Mouse (Mus musculus) inflammation-experienced regulatory T-cells (primary cell): ENCODE results near the gene C130073F10Rik. TPM values are rescaled to one million over a fixed set of nuclear protein-coding genes. Genes with fewer than 3 reads are reported as not detected.

Experiments
- polyA plus RNA-seq, 2 experiments: library from polyadenylated mRNA; unstranded; fragments of 100-300 nt; shearing (Covaris generic); gene quantifications; one replicate each; pipeline ENCODE4 v1.2.1; 2017

Gene C130073F10Rik
- not detected for polyA plus RNA-seq

GRCm38 (mm10) chr4:101893656-101894420 is at the start of gene C130073F10Rik:
TSS of gene C130073F10Rik (minus strand) at chr4:101893789.

DNA sequence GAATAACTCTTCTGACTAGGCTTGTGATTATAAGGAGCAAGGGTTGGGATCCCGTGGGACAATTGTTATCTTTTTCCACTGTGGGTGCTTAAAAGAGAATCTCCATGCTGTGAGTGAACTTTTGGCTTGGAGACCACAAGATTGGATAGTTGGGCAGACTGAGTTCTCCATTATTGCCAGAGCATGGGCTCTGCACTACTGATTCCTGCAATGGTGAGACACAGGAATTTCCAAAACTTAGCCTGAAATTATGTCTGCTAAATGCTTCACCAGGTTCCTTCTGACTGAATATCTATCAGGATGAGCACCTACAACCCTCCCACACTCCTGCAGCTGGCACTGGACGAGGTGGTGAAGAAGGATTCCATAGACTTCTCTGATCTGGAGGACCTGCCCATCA is 46.5 kb upstream of the C130073F10Rik start, which contains the start of gene Gm12794:
TSS of gene Gm12794 (plus strand) at position 301 of the 400 bp plus-strand sequence.

DNA sequence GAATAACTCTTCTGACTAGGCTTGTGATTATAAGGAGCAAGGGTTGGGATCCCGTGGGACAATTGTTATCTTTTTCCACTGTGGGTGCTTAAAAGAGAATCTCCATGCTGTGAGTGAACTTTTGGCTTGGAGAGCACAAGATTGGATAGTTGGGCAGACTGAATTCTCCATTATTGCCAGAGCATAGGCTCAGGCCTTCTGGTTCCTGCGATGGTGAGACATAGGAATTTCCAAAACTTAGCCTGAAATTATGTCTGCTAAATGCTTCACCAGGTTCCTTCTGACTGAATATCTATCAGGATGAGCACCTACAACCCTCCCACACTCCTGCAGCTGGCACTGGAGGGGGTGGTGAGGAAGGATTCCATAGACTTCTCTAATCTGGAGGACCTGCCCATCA is 15.2 kb upstream of the C130073F10Rik start, which contains the start of gene Gm12800:
TSS of gene Gm12800 (plus strand) at position 301 of the 400 bp plus-strand sequence.

DNA sequence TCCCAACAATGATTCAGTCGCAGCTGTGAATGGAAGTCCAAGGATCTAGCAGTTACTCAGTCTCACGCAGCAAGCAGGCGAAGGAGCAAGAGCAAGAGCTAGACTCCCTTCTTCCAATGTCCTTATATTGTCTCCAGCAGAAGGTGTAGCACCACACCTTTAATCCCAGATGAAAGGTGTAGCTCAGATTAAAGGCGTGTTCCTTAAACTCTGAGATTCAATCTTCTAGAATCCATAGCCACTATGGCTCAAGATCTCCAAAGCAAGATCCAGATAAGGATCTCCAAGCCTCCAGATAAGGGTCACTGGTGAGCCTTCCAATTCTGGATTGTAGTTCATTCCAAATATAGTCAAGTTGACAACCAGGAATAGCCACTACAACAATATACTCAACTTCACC is 49.7 kb downstream of the C130073F10Rik start, which contains the start of gene B020004J07Rik:
TSS of gene B020004J07Rik (minus strand) at position 101 of the 400 bp plus-strand sequence.

Other genes with a start within 250 kb of the C130073F10Rik start
- gene Leprot, start 246.1 kb downstream of the C130073F10Rik start, polyA plus RNA-seq, result 10 to 100 TPM; 71.6 to 81.7 TPM
- under 1 TPM; 0.17 to 0.37 TPM for gene Lepr, start 176.4 kb downstream of the C130073F10Rik start, polyA plus RNA-seq
- gene B020004J07Rik, start 49.8 kb downstream of the C130073F10Rik start, polyA plus RNA-seq, result under 1 TPM in 1 of 2 experiments, not detected in 1; 0.34 TPM
- gene Gm12800, start 15.3 kb upstream of the C130073F10Rik start, polyA plus RNA-seq, result under 1 TPM in 1 of 2 experiments, not detected in 1; 0.12 TPM
- gene Gm12794, start 46.6 kb upstream of the C130073F10Rik start, polyA plus RNA-seq, result not detected
- not detected for gene Gm12790, start 87.3 kb upstream of the C130073F10Rik start, polyA plus RNA-seq
- gene Gm12789, start 92.8 kb upstream of the C130073F10Rik start, polyA plus RNA-seq, result not detected
- 10 to 100 TPM; 52.9 to 80.6 TPM for gene Pde4b, start 193.8 kb upstream of the C130073F10Rik start, polyA plus RNA-seq